ENCODE assay signal across 8 mouse cellular contexts in the genomic region with DNA sequence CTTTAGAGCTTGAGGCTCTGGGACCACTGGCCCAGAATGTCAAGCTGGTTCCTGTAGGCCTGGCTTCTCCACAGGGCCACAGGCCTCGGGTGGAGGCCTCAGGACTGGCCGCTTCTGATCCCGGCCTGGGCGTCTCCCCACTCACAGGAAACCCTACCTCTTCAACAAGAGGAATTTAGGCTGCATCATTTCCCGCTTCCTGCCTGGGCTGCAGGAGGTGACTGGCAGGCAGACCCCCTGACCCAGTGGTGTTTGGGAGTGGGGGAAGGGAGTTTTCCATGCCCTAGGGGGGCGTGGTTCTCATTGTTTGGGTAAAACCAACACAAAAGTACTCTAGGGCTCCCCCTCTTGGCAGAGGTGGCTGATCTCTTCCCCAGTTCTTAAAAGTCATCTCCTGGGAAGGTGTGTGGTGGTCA. TPM values are rescaled to one million over a fixed set of nuclear protein-coding genes. Genes with fewer than 3 reads are reported as not detected.
DNase-seq lines count a peak whose midpoint lies in the region; ATAC-seq and TF ChIP-seq lines count a peak whose summit lies in the region.

No protein-coding gene starts in this region.

- H3K27ac ChIP-seq in left cerebral cortex, adult 2 months: peak overlapping the region; percentile 84
- H3K27ac ChIP-seq in kidney, adult 2 months (ENCODE audit: insufficient read depth, low read depth, low read length): peak overlapping the region; percentile 82
- peak overlapping the region; percentile 95 for H3K27ac ChIP-seq in lung, embryonic 16.5 days (ENCODE audit: low read length)
- peak overlapping the region; percentile 26 for H3K27ac ChIP-seq in stomach, embryonic 15.5 days

- peak overlapping the region; percentile 12; the same call in 1 of the 2 replicates for H3K4me2 ChIP-seq in lung, embryonic 16.5 days (ENCODE audit: low read depth, low read length)
- no peak overlapping the region for H3K4me2 ChIP-seq in stomach, embryonic 15.5 days

- H3K9ac ChIP-seq in lung, embryonic 16.5 days (ENCODE audit: low read length): peak overlapping the region; percentile 46
- no peak overlapping the region for H3K9ac ChIP-seq in stomach, embryonic 15.5 days

- intact Hi-C loops in left cerebral cortex, adult 2 months (cut with DNase I): loop anchor here (10.0 kb wide), 1 partner anchor 487 kb away; the partner anchor contains the start of gene Phf12
- intact Hi-C loops in left cerebral cortex, postnatal 14 days (cut with DNase I): no loop called here

- ATAC-seq in lung, embryonic 16.5 days (ENCODE audit: low read depth): peak; percentile 19
- ATAC-seq in stomach, embryonic 15.5 days (ENCODE audit: insufficient read depth, low FRiP score, low read depth): no peak
- no peak for ATAC-seq in frontal cortex, adult (ENCODE audit: low TSS enrichment)

- WGBS in kidney, adult 2 months: 61% methylated on average over 6 of the region's 6 CpGs
- WGBS in lung, embryonic 16.5 days: 19% methylated on average over 6 of the region's 6 CpGs
- WGBS in stomach, embryonic 15.5 days: 34% methylated on average over 6 of the region's 6 CpGs

- no peak for DNase-seq in left cerebral cortex, adult 2 months (ENCODE audit: extremely low spot score in 1 of 2, low spot score in 2 of 2)
- no peak for DNase-seq in left cerebral cortex, postnatal 14 days (ENCODE audit: low spot score in 2 of 2)
- peak; percentile 54 for DNase-seq in c-Kit-positive CD71-positive TER-119-positive erythroid progenitor cells, embryonic 14.5 days (ENCODE audit: low spot score)
- peak; percentile 87 to 91 for DNase-seq in heart, adult 9 months (ENCODE audit: low spot score in 2 of 2)
- peak; percentile 89 for DNase-seq in kidney, adult 2 months

- peaks cover 28% of the 10 kb centered on the region for H3K4me1 ChIP-seq in kidney, adult 2 months (ENCODE audit: control insufficient read depth, insufficient read depth, low read length)
- H3K4me1 ChIP-seq in lung, embryonic 16.5 days (replicated peaks; ENCODE audit: control insufficient read depth, insufficient read depth, low read length): peaks cover 43% of the 10 kb centered on the region
- H3K4me1 ChIP-seq in stomach, embryonic 15.5 days: peaks cover 49% of the 10 kb centered on the region

- TF ChIP-seq POLR2A in kidney, adult 2 months (IDR thresholded peaks at IDR 0.05; ENCODE audit: low read depth, low read length): no peak

- no peaks in the 10 kb centered on the region for H3K9me3 ChIP-seq in lung, embryonic 16.5 days (ENCODE audit: control insufficient read depth, low read length)
- H3K9me3 ChIP-seq in stomach, embryonic 15.5 days: no peaks in the 10 kb centered on the region

- TF ChIP-seq CTCF in left cerebral cortex, adult 2 months (IDR thresholded peaks at IDR 0.05): peak; percentile 60
- peak; percentile 49 for TF ChIP-seq CTCF in kidney, adult 2 months (conservative IDR thresholded peaks at IDR 0.05; ENCODE audit: insufficient read depth, insufficient read length, low read depth, low read length)

- no peaks in the 10 kb centered on the region for H3K36me3 ChIP-seq in kidney, adult 2 months (ENCODE audit: control insufficient read depth, insufficient read depth, low read length)
- H3K36me3 ChIP-seq in lung, embryonic 16.5 days (ENCODE audit: control insufficient read depth, insufficient read depth, low read length): peaks cover 7% of the 10 kb centered on the region; the same call in 1 of the 2 replicates
- peaks cover 8% of the 10 kb centered on the region for H3K36me3 ChIP-seq in stomach, embryonic 15.5 days

- no peak overlapping the region for H3K4me3 ChIP-seq in left cerebral cortex, adult 2 months
- no peak overlapping the region for H3K4me3 ChIP-seq in kidney, adult 2 months (ENCODE audit: insufficient read depth, low read depth, low read length)
- no peak overlapping the region for H3K4me3 ChIP-seq in lung, embryonic 16.5 days (ENCODE audit: low read length)
- no peak overlapping the region for H3K4me3 ChIP-seq in stomach, embryonic 15.5 days (replicated peaks)

- no peaks in the 10 kb centered on the region for H3K27me3 ChIP-seq in kidney, adult 2 months (replicated peaks; ENCODE audit: control insufficient read depth, insufficient read depth, low read length)
- no peaks in the 10 kb centered on the region for H3K27me3 ChIP-seq in lung, embryonic 16.5 days (ENCODE audit: control insufficient read depth, insufficient read depth, low read depth, low read length)
- H3K27me3 ChIP-seq in stomach, embryonic 15.5 days (replicated peaks): no peaks in the 10 kb centered on the region

RNA-seq across cellular contexts. Expression of gene Git1, which starts 4.0 kb away (rescaled TPM):
- total RNA-seq in left cerebral cortex, adult 2 months (2021): 100 to 1,000 TPM; 297 to 305 TPM
- 100 to 1,000 TPM; 150 to 153 TPM for total RNA-seq in left cerebral cortex, postnatal 14 days (2021)
- 53.2 and 58.5 TPM in 2 replicates for polyA plus RNA-seq in kidney, adult 2 months (2012; rRNA removed)
- polyA plus RNA-seq in lung, embryonic 16.5 days (2015; fragmentation: Nextera tagmentation; extraction: Ambion mirVana): 9.1 and 9.2 TPM in 2 replicates
- 9.7 and 10.9 TPM in 2 replicates for polyA plus RNA-seq in stomach, embryonic 15.5 days (2015; fragmentation: Nextera tagmentation; extraction: Ambion mirVana)

RNA-seq across cellular contexts. Expression of gene Ankrd13b, which starts 7.9 kb away (rescaled TPM):
- total RNA-seq in left cerebral cortex, adult 2 months (2021): 10 to 100 TPM; 89.7 to 91.7 TPM
- total RNA-seq in left cerebral cortex, postnatal 14 days (2021): 100 to 1,000 TPM; 127 to 129 TPM
- polyA plus RNA-seq in kidney, adult 2 months (2012; rRNA removed): 22.3 and 31.4 TPM in 2 replicates
- polyA plus RNA-seq in lung, embryonic 16.5 days (2015; fragmentation: Nextera tagmentation; extraction: Ambion mirVana): 2.8 and 3.0 TPM in 2 replicates
- polyA plus RNA-seq in stomach, embryonic 15.5 days (2015; fragmentation: Nextera tagmentation; extraction: Ambion mirVana): 5.9 and 6.2 TPM in 2 replicates

RNA-seq across cellular contexts. Expression of gene Abhd15, which starts 17.6 kb away (rescaled TPM):
- 1 to 10 TPM; 1.4 to 1.7 TPM for total RNA-seq in left cerebral cortex, adult 2 months (2021)
- total RNA-seq in left cerebral cortex, postnatal 14 days (2021): 1 to 10 TPM; 1.6 to 1.7 TPM
- polyA plus RNA-seq in kidney, adult 2 months (2012; rRNA removed): 2.7 and 3.2 TPM in 2 replicates
- 3.9 and 4.0 TPM in 2 replicates for polyA plus RNA-seq in lung, embryonic 16.5 days (2015; fragmentation: Nextera tagmentation; extraction: Ambion mirVana)
- 4.0 and 5.2 TPM in 2 replicates for polyA plus RNA-seq in stomach, embryonic 15.5 days (2015; fragmentation: Nextera tagmentation; extraction: Ambion mirVana)

RNA-seq across cellular contexts. Expression of gene Trp53i13, which starts 18.4 kb away (rescaled TPM):
- total RNA-seq in left cerebral cortex, adult 2 months (2021): 1 to 10 TPM; 3.6 to 5.0 TPM
- total RNA-seq in left cerebral cortex, postnatal 14 days (2021): 1 to 10 TPM; 4.9 to 5.8 TPM
- 19.4 and 24.4 TPM in 2 replicates for polyA plus RNA-seq in kidney, adult 2 months (2012; rRNA removed)
- 31.3 and 32.2 TPM in 2 replicates for polyA plus RNA-seq in lung, embryonic 16.5 days (2015; fragmentation: Nextera tagmentation; extraction: Ambion mirVana)
- 33.7 and 35.8 TPM in 2 replicates for polyA plus RNA-seq in stomach, embryonic 15.5 days (2015; fragmentation: Nextera tagmentation; extraction: Ambion mirVana)

RNA-seq across cellular contexts. Expression of gene Gm10392, which starts 21.6 kb away (rescaled TPM):
- total RNA-seq in left cerebral cortex, adult 2 months (2021): not detected
- not detected for total RNA-seq in left cerebral cortex, postnatal 14 days (2021)
- polyA plus RNA-seq in kidney, adult 2 months (2012; rRNA removed): not detected in 2 replicates
- 0.18 TPM in 1 of 2 replicates, not detected in the other for polyA plus RNA-seq in lung, embryonic 16.5 days (2015; fragmentation: Nextera tagmentation; extraction: Ambion mirVana)
- polyA plus RNA-seq in stomach, embryonic 15.5 days (2015; fragmentation: Nextera tagmentation; extraction: Ambion mirVana): 0.13 and 0.15 TPM in 2 replicates

Comparison
In these comparisons a context has a peak if more than half of its experiments do, and no peak if none do; other contexts are left out.
1. DNase-seq: peak in c-Kit-positive CD71-positive TER-119-positive erythroid progenitor cells, embryonic 14.5 days (single experiment), heart, adult 9 months (2 of 2) and kidney, adult 2 months (single experiment); none in left cerebral cortex, adult 2 months (0 of 2) and left cerebral cortex, postnatal 14 days (0 of 2).
2. H3K27ac ChIP-seq: peak in every context shown above with its lines; median percentile 95 in lung, embryonic 16.5 days; 84 in left cerebral cortex, adult 2 months; 82 in kidney, adult 2 months; 26 in stomach, embryonic 15.5 days.